Mouse (Mus musculus) testis, adult 2 months (tissue): Measurements from ENCODE around the gene Filip1l.

Experiments used
- CTCF ChIP-seq: fragments of 200-500 bp; IDR thresholded peaks from 2 replicates; pipeline ENCODE4 v1.5.1; 2012; ENCODE audit warnings: low read depth, mild to moderate bottlenecking, inconsistent platforms, low read length, moderate library complexity; ENCODE audit not compliant: control insufficient read depth, insufficient read depth, insufficient replicate concordance
- POLR2A ChIP-seq: fragments of 200-500 bp; IDR thresholded peaks from 2 replicates; pipeline ENCODE4 v1.6.1; 2012; ENCODE audit warnings: low read depth, mild to moderate bottlenecking, inconsistent platforms, low read length, moderate library complexity; ENCODE audit not compliant: control insufficient read depth

GRCm38 (mm10) chr16:57555667-57556066 lies 202.8 kb downstream of the Filip1l start:
- TF ChIP-seq POLR2A (no peak), CTCF (no peak)
